Mouse (Mus musculus) kidney, postnatal 0 days (tissue): ENCODE data around the gene Pde4d. TPM values are rescaled to one million over a fixed set of nuclear protein-coding genes. Genes with fewer than 3 reads are reported as not detected.
A peak's percentile ranks its signal among the peaks of the same experiment; 100 is the strongest.
"Not testable (repeated sequence)": the region's sequence is repeated elsewhere in the genome, so short reads cannot be mapped to it uniquely, and the experiment has no call there.

Experiments
- ATAC-seq: fragments of 200-750 bp; cut with Nextera tagmentation; replicated peaks from 2 replicates; pipeline ENCODE4 v1.8.0; 2017; ENCODE audit warnings: low read depth, moderate number of reproducible peaks, moderate TSS enrichment, moderate library complexity; ENCODE audit not compliant: low FRiP score
- DNase-seq: peaks from one replicate; pipeline ENCODE4 v3.0.0-alpha.2; 2016; ENCODE audit warnings: low spot score
- H3K27ac ChIP-seq: fragments of 300-500 bp; sonication (generic); 2 replicates; pipeline ENCODE4 v1.5.1; 2014; ENCODE audit warnings: mild to moderate bottlenecking
- H3K27me3 ChIP-seq: fragments of 300-500 bp; sonication (generic); 2 replicates; pipeline ENCODE4 v1.6.1; 2014; ENCODE audit warnings: low read length, mixed read lengths; ENCODE audit not compliant: insufficient read depth
- H3K36me3 ChIP-seq: fragments of 300-500 bp; sonication (generic); 2 replicates; pipeline ENCODE4 v1.6.1; 2014; ENCODE audit warnings: low read length, mixed read lengths; ENCODE audit not compliant: insufficient read depth
- H3K4me1 ChIP-seq: fragments of 300-500 bp; sonication (generic); replicated peaks from 2 replicates; pipeline ENCODE4 v1.6.1; 2014; ENCODE audit warnings: antibody characterized with exemption, low read length, mixed read lengths; ENCODE audit not compliant: insufficient read depth
- H3K4me2 ChIP-seq: fragments of 300-500 bp; sonication (generic); 2 replicates; pipeline ENCODE4 v1.6.1; 2014; ENCODE audit warnings: mild to moderate bottlenecking, low read length, moderate library complexity, mixed read lengths
- H3K4me3 ChIP-seq: fragments of 300-500 bp; sonication (generic); replicated peaks from 2 replicates; pipeline ENCODE4 v1.5.1; 2014; ENCODE audit warnings: low read depth, low read length
- H3K9ac ChIP-seq: fragments of 300-500 bp; sonication (generic); 2 replicates; pipeline ENCODE4 v1.6.1; 2014; ENCODE audit warnings: low read depth, low read length
- H3K9me3 ChIP-seq: fragments of 300-500 bp; sonication (generic); replicated peaks from 2 replicates; pipeline ENCODE4 v1.6.1; 2016; ENCODE audit warnings: low read length, inconsistent platforms, mixed read lengths
- CTCF ChIP-seq: IDR thresholded peaks from 2 replicates; pipeline ENCODE4 v1.5.1; 2016; ENCODE audit warnings: antibody characterized with exemption, low read depth, mild to moderate bottlenecking, moderate library complexity
- WGBS: fragments of 180-500 bp; shearing (Covaris S2); extraction: QIAGEN DNeasy Blood & Tissue Kit; methylation state at CpG from one replicate; pipeline ENCODE4 v1.1.7; 2014; 5-methylcytosine and 5-hydroxymethylcytosine counted together
- polyA plus RNA-seq: library from polyadenylated mRNA; unstranded; fragments of >200 nt; fragmentation: Nextera tagmentation; extraction: Ambion mirVana; gene quantifications from 2 replicates; pipeline ENCODE4 v1.2.1, GENCODE M21; 2015

The Pde4d gene
- polyA plus RNA-seq, 1 experiment from 2014 or later: 7.1 TPM

- H3K27me3 ChIP-seq: no peaks in the 10 kb centered on the region
- H3K36me3 ChIP-seq: no peaks in the 10 kb centered on the region
- H3K4me2 ChIP-seq: no peak overlapping the region
- H3K9ac ChIP-seq: no peak overlapping the region
- no peak for TF ChIP-seq CTCF
- H3K9me3 ChIP-seq: no peaks in the 10 kb centered on the region
- ATAC-seq (no peak), DNase-seq (no peak)
- no peak overlapping the region for H3K4me3 ChIP-seq
- WGBS: 69% methylated on average over 4 of the region's 4 CpGs
- H3K4me1 ChIP-seq: no peaks in the 10 kb centered on the region
- no peak overlapping the region for H3K27ac ChIP-seq
Observed at GRCm38 (mm10) chr13:109891910-109892265, 1442.1 kb downstream of the Pde4d start.

- Histone ChIP-seq H3K4me1 (peaks cover 13% of the 10 kb centered on the region; the same call in 1 of the 2 replicates), H3K9ac (no peak overlapping the region), H3K9me3 (no peaks in the 10 kb centered on the region), H3K27ac (no peak overlapping the region), H3K36me3 (no peaks in the 10 kb centered on the region), H3K4me2 (no peak overlapping the region), H3K4me3 (no peak overlapping the region), H3K27me3 (no peaks in the 10 kb centered on the region)
- 67% methylated on average over 14 of the region's 14 CpGs for WGBS
- no peak for DNase-seq
- ATAC-seq: no peak
- no peak for TF ChIP-seq CTCF
Observed at GRCm38 (mm10) chr13:109899442-109900428, 1450.0 kb downstream of the Pde4d start.

- Histone ChIP-seq H3K4me3 (no peak overlapping the region), H3K9ac (0 out of 2 replicates have a peak overlapping the region, but pooled peaks have one; percentile 76), H3K9me3 (no peaks in the 10 kb centered on the region), H3K4me2 (peak overlapping the region; percentile 77), H3K27me3 (no peaks in the 10 kb centered on the region), H3K4me1 (peaks cover 13% of the 10 kb centered on the region; the same call in 1 of the 2 replicates), H3K36me3 (no peaks in the 10 kb centered on the region), H3K27ac (no peak overlapping the region)
- TF ChIP-seq CTCF: no peak
- 56% methylated on average over 5 of the region's 5 CpGs for whole genome bisulfite sequencing
- DNase-seq (no peak), ATAC-seq (no peak)
Observed at GRCm38 (mm10) chr13:109901811-109902210, 1452.1 kb downstream of the Pde4d start.

GRCm38 (mm10) chr13:109902460-109902854 is 1452.7 kb downstream of the Pde4d start:
- WGBS: under 1% methylated on average over 24 of the region's 28 CpGs
- Histone ChIP-seq H3K4me3 (peak overlapping the region; percentile 81), H3K4me2 (peak overlapping the region; percentile 77), H3K9ac (peak overlapping the region; percentile 76), H3K27ac (peak overlapping the region; percentile 62; the same call in 1 of the 2 replicates), H3K4me1 (peaks cover 13% of the 10 kb centered on the region; the same call in 1 of the 2 replicates)
- ATAC-seq: peak; percentile 61
- H3K27me3 ChIP-seq, H3K36me3 ChIP-seq, H3K9me3 ChIP-seq: not testable (repeated sequence)
- DNase-seq: peak; percentile 23

- Histone ChIP-seq H3K36me3 (no peaks in the 10 kb centered on the region), H3K4me1 (peaks cover 13% of the 10 kb centered on the region; the same call in 1 of the 2 replicates), H3K4me3 (peak overlapping the region; percentile 81), H3K27ac (peak overlapping the region; percentile 62; the same call in 1 of the 2 replicates), H3K9me3 (no peaks in the 10 kb centered on the region), H3K9ac (peak overlapping the region; percentile 76), H3K27me3 (no peaks in the 10 kb centered on the region), H3K4me2 (peak overlapping the region; percentile 77)
- TF ChIP-seq CTCF: peak; percentile 61
- ATAC-seq (peak; percentile 85), DNase-seq (peak; percentile 78)
- under 1% methylated on average over 84 of the region's 91 CpGs for WGBS
Observed at GRCm38 (mm10) chr13:109902855-109903763, 1453.4 kb downstream of the Pde4d start.
